Mouse (Mus musculus) liver, embryonic 15.5 days (tissue): ENCODE results near the gene Kcna3. TPM values are rescaled to one million over a fixed set of nuclear protein-coding genes. Genes with fewer than 3 reads are reported as not detected.

Source experiments
- ATAC-seq: fragments of 200-750 bp; cut with Nextera tagmentation; 2 replicates; pipeline ENCODE4 v1.8.0; 2017; ENCODE audit warnings: moderate number of reproducible peaks, mild to moderate bottlenecking, moderate library complexity; ENCODE audit not compliant: insufficient read depth
- H3K27ac ChIP-seq: fragments of 300-500 bp; sonication (generic); replicated peaks from 2 replicates; pipeline ENCODE4 v1.5.1; 2015; ENCODE audit warnings: mild to moderate bottlenecking, inconsistent platforms
- H3K27me3 ChIP-seq: fragments of 300-500 bp; sonication (generic); 2 replicates; pipeline ENCODE4 v1.6.1; 2015; ENCODE audit warnings: mild to moderate bottlenecking, inconsistent platforms
- H3K36me3 ChIP-seq: fragments of 300-500 bp; sonication (generic); replicated peaks from 2 replicates; pipeline ENCODE4 v1.6.1; 2015; ENCODE audit warnings: moderate library complexity, mild to moderate bottlenecking, inconsistent platforms
- H3K4me1 ChIP-seq: fragments of 300-500 bp; sonication (generic); replicated peaks from 2 replicates; pipeline ENCODE4 v1.6.1; 2015; ENCODE audit warnings: inconsistent platforms
- H3K4me2 ChIP-seq: fragments of 300-500 bp; sonication (generic); 2 replicates; pipeline ENCODE4 v1.6.1; 2015; ENCODE audit warnings: moderate library complexity, mild to moderate bottlenecking, inconsistent platforms
- H3K4me3 ChIP-seq: fragments of 300-500 bp; sonication (generic); replicated peaks from 2 replicates; pipeline ENCODE4 v1.5.1; 2015; ENCODE audit warnings: mild to moderate bottlenecking, inconsistent platforms
- H3K9ac ChIP-seq: fragments of 300-500 bp; sonication (generic); 2 replicates; pipeline ENCODE4 v1.6.1; 2015; ENCODE audit warnings: moderate library complexity, mild to moderate bottlenecking, inconsistent platforms
- H3K9me3 ChIP-seq: fragments of 300-500 bp; sonication (generic); replicated peaks from 2 replicates; pipeline ENCODE4 v1.6.1; 2016; ENCODE audit warnings: inconsistent platforms
- WGBS: fragments of 180-500 bp; shearing (Covaris S2); methylation state at CpG from one replicate; pipeline ENCODE4 v1.1.7; 2015; ENCODE audit warnings: mixed read lengths; ENCODE audit not compliant: insufficient replicate concordance; 5-methylcytosine and 5-hydroxymethylcytosine counted together
- polyA plus RNA-seq: library from polyadenylated mRNA; unstranded; fragments of >200 nt; fragmentation: Nextera tagmentation; extraction: Ambion mirVana; gene quantifications from 2 replicates; pipeline ENCODE4 v1.2.1, GENCODE M21; 2015

The Kcna3 gene
- polyA plus RNA-seq, 1 experiment from 2014 or later = 1.1 TPM

DNA sequence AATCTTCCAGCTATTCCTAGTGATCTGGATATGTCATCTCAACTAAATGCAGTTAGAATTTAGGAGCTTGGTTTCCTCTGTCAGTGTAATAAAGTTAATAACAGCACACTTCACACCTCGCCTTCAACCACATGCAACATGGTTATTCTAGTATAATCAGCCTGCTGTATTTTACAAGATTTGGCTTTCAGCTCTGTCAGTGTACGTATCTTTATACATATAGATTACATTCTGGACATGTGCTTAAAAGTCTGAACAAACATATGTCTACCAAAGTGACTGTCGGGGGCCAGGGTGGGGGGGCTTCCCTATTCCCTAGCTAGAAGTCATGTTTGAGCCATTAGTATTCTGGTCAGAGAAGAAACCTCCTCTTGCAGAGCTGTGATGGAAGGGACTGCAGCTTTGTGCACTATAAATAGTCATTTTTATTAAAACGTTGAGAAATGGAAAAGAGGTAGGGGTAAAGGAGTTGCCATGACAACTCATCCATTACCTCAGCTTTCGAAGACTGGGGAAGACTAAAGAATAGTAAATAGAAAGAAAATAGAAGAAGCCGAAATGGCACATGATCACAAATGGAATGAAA is 29.6 kb downstream of the Kcna3 start:
- Histone ChIP-seq H3K27me3 (no peaks in the 10 kb centered on the region), H3K9me3 (no peaks in the 10 kb centered on the region), H3K4me2 (no peak overlapping the region), H3K4me3 (no peak overlapping the region), H3K27ac (no peak overlapping the region), H3K36me3 (no peaks in the 10 kb centered on the region), H3K9ac (no peak overlapping the region), H3K4me1 (no peaks in the 10 kb centered on the region)
- ATAC-seq = no peak
- WGBS = 50% methylated on average over 6 of the region's 6 CpGs

DNA sequence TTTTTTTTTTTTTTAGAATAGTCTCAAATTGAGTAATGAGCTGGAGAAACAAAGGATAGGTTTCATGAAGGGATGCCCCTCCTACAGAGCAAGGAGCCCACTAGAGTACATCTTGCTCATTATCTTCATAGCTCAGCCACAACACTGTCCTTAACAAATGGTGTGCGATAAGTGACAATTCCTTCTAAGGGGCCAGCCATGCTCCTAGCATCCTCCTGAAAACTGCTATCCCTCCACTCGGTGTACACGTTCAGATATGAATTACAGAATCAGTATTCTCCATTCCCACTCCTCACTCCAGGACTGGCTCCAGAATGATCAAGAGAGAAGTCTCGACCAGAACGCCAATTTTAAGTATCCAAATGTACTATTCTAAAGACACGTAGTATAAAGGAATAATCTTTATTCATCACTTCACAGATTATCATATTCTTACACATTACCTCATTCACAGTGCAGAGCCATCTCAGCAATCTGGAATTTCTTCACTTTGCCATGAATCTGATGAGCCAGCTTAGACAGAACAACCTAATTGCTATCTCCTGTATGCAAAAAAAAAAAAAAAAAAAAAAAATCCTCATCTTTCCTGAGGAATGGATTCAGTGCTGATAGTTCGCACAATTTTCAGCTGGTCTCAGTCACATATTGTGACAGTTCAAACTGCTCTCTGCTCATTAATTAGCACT is 30.3 kb downstream of the Kcna3 start:
- Histone ChIP-seq H3K9me3 (no peaks in the 10 kb centered on the region), H3K4me3 (no peak overlapping the region), H3K27ac (no peak overlapping the region), H3K36me3 (no peaks in the 10 kb centered on the region), H3K27me3 (no peaks in the 10 kb centered on the region), H3K4me1 (no peaks in the 10 kb centered on the region), H3K4me2 (no peak overlapping the region), H3K9ac (no peak overlapping the region)
- ATAC-seq = no peak
- WGBS = 63% methylated on average over 7 of the region's 7 CpGs

DNA sequence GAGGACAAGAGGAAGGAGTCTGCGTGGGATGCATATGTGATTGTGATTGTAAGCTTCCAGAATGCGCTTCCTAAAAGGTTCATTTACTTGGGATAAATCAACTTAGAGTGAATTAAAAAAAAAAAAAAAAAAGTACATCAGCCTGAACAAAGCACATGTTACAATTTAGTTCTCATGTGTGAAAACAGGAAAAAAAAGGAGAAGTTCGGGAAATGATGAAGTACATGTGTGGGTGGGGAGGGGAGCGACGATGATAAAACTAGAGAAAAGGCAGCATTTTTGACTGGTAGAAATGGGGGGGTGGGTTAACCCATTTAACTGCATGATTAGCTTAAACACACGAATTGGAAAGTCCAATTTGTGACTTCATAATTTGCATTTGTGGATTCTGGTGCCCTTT is 31.3 kb downstream of the Kcna3 start:
- Histone ChIP-seq H3K4me2 (no peak overlapping the region), H3K9me3 (no peaks in the 10 kb centered on the region), H3K4me3 (no peak overlapping the region), H3K9ac (no peak overlapping the region), H3K27me3 (no peaks in the 10 kb centered on the region), H3K4me1 (no peaks in the 10 kb centered on the region), H3K36me3 (no peaks in the 10 kb centered on the region), H3K27ac (no peak overlapping the region)
- no peak for ATAC-seq
- 30% methylated on average over 6 of the region's 6 CpGs for WGBS

- no peak for ATAC-seq
- H3K4me1 ChIP-seq = no peaks in the 10 kb centered on the region
- H3K9ac ChIP-seq = no peak overlapping the region
- no peaks in the 10 kb centered on the region for H3K9me3 ChIP-seq
- H3K27ac ChIP-seq = no peak overlapping the region
- no peaks in the 10 kb centered on the region for H3K27me3 ChIP-seq
- WGBS = 46% methylated on average over 2 of the region's 2 CpGs
- H3K4me2 ChIP-seq = no peak overlapping the region
- H3K4me3 ChIP-seq = no peak overlapping the region
- no peaks in the 10 kb centered on the region for H3K36me3 ChIP-seq
Observed at GRCm38 (mm10) chr3:107073863-107074262, 37.9 kb downstream of the Kcna3 start.

DNA sequence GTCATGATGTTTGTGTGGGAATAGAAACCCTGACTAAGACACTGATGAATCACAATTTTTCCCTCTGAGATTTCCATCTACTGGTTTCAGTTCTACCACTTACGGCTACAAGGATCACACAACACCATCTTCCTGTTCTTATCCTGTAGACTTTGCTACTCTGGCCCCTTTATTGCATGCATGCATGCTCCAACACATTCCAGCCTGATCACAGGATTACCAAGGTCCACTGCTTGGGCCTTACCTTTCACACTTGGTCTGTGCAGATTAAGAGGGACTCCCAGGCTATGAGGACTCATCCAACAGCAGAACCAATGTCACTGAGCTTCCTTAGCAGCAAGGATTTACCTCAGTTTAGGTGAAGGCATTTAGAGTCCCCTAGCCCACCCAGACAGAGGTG is 39.7 kb downstream of the Kcna3 start:
- H3K9ac ChIP-seq = no peak overlapping the region
- no peaks in the 10 kb centered on the region for H3K27me3 ChIP-seq
- no peaks in the 10 kb centered on the region for H3K36me3 ChIP-seq
- H3K4me1 ChIP-seq = no peaks in the 10 kb centered on the region
- no peak overlapping the region for H3K27ac ChIP-seq
- 72% methylated on average over 1 of the region's 1 CpGs for WGBS
- no peaks in the 10 kb centered on the region for H3K9me3 ChIP-seq
- H3K4me2 ChIP-seq = no peak overlapping the region
- ATAC-seq = no peak
- no peak overlapping the region for H3K4me3 ChIP-seq

GRCm38 (mm10) chr3:107076658-107077057 is 40.7 kb downstream of the Kcna3 start:
- ATAC-seq = no peak
- WGBS = 48% methylated on average over 3 of the region's 3 CpGs
- Histone ChIP-seq H3K4me3 (no peak overlapping the region), H3K9ac (no peak overlapping the region), H3K27ac (no peak overlapping the region), H3K9me3 (no peaks in the 10 kb centered on the region), H3K27me3 (no peaks in the 10 kb centered on the region), H3K4me1 (no peaks in the 10 kb centered on the region), H3K4me2 (no peak overlapping the region), H3K36me3 (no peaks in the 10 kb centered on the region)

DNA sequence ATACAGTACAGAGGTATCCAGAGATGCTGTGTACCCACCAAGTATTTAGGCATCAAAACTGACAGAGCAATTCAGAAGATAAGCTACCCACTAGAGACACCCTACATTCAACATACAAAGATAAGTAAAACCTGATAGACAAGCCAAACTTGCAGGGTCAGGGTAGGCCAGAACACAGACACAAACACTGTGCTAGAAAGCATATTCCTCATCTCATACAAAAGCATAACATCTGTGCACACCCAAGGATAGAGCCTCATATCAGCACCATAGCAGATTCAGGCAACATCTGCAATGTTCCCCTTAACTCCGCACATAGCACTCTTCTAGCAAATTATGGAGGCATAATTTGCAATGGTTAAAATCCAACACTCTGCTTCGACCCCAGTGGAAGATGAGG is 41.1 kb downstream of the Kcna3 start:
- no peaks in the 10 kb centered on the region for H3K27me3 ChIP-seq
- no peaks in the 10 kb centered on the region for H3K4me1 ChIP-seq
- H3K4me2 ChIP-seq = no peak overlapping the region
- WGBS = 55% methylated on average over 2 of the region's 2 CpGs
- H3K36me3 ChIP-seq = no peaks in the 10 kb centered on the region
- no peak for ATAC-seq
- H3K9ac ChIP-seq = no peak overlapping the region
- no peak overlapping the region for H3K27ac ChIP-seq
- H3K9me3 ChIP-seq = no peaks in the 10 kb centered on the region
- no peak overlapping the region for H3K4me3 ChIP-seq

DNA sequence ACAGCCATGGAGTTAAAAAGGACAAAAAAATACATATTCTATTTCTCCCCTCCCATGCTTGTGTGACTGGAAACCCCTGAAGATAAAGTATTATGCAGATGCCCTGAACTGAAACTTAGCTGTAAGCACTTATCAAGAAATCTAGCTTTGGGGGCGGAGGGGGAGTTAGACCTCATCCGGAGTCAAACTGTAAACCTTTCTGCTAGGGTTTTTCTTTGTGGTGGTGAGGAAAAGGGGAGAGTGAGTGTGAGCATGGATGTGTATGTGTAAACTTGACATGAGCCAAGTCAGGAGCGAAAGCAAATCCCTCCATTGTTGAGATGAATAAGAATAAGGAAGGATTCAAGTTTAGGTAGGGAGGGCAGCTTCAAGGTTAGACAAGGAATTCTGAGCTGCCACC is 44.8 kb downstream of the Kcna3 start:
- no peaks in the 10 kb centered on the region for H3K9me3 ChIP-seq
- H3K36me3 ChIP-seq = no peaks in the 10 kb centered on the region
- 39% methylated on average over 3 of the region's 3 CpGs for WGBS
- H3K4me2 ChIP-seq = no peak overlapping the region
- H3K4me3 ChIP-seq = no peak overlapping the region
- no peak overlapping the region for H3K9ac ChIP-seq
- H3K4me1 ChIP-seq = no peaks in the 10 kb centered on the region
- H3K27me3 ChIP-seq = no peaks in the 10 kb centered on the region
- ATAC-seq = no peak
- H3K27ac ChIP-seq = no peak overlapping the region

DNA sequence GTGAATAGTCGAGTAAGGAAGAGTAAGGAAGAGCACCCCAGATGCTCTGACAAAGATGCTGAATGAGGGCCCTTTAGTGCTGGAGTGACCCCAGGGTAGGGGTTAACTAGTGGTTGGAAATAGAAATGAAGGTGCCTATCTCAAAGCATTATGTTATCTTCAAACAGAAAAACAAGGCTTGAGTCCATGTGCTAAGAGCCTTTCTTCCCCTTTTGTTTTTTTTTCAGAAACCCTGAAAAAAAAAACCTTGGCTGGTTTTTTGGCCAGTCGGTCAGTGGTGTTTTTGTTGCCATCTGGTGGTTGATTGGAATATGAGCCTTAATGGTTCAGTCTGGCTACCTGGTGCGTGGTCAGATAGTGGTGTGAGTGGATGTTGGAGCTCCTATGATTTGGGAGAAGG is 45.3 kb downstream of the Kcna3 start:
- Histone ChIP-seq H3K9ac (no peak overlapping the region), H3K4me1 (no peaks in the 10 kb centered on the region), H3K27ac (no peak overlapping the region), H3K9me3 (no peaks in the 10 kb centered on the region), H3K27me3 (no peaks in the 10 kb centered on the region), H3K36me3 (no peaks in the 10 kb centered on the region), H3K4me3 (no peak overlapping the region), H3K4me2 (no peak overlapping the region)
- WGBS = 20% methylated on average over 3 of the region's 3 CpGs
- no peak for ATAC-seq

DNA sequence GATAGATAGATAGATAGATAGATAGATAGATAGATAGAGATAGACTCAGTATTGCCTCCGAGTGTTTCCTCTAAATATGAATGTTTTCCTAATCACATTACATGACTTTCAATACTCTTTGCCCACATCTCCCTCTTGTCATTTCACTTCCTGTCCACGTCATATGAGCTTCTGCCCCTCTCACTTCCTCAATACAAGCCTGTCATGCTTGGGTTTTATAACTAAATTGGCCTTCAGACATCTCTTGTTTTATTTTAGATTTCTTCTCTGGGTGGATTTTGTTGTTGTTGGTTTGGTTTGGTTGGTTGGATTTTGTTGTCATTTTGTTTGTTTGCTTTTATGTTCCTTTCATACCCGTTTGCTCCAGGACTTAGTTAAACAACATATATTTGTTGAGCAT is 48.6 kb downstream of the Kcna3 start:
- 39% methylated on average over 3 of the region's 3 CpGs for WGBS
- no peak overlapping the region for H3K4me3 ChIP-seq

DNA sequence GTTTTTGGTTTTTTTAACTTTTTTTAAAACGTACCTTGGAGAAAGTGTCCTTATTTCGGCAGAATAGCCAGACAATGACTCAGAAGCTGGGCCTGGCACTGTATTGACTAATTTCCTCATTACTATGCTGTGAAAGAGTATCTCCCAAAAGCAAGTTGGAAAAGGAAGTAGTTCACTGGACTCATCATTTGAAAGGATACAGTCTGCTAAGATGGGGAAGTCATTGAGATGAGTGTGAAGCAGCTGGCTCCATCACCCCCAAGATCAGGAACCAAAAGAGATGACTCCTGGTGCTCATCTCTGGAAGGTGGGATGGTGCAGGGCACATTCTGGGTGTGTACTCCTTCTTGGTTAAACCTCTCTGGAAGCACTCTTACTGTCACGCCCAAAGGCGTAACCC is 51.4 kb downstream of the Kcna3 start:
- Histone ChIP-seq H3K4me1 (no peaks in the 10 kb centered on the region), H3K27ac (no peak overlapping the region), H3K9ac (no peak overlapping the region), H3K9me3 (no peaks in the 10 kb centered on the region), H3K27me3 (no peaks in the 10 kb centered on the region), H3K36me3 (no peaks in the 10 kb centered on the region), H3K4me2 (no peak overlapping the region), H3K4me3 (no peak overlapping the region)
- ATAC-seq = no peak
- 61% methylated on average over 4 of the region's 4 CpGs for WGBS

More for the DNA sequence above, 48.6 kb downstream of the Kcna3 start:
- no peaks in the 10 kb centered on the region for H3K9me3 ChIP-seq
- ATAC-seq = no peak
- no peak overlapping the region for H3K4me2 ChIP-seq
- no peak overlapping the region for H3K9ac ChIP-seq
- H3K4me1 ChIP-seq = no peaks in the 10 kb centered on the region
- no peaks in the 10 kb centered on the region for H3K36me3 ChIP-seq
- no peak overlapping the region for H3K27ac ChIP-seq
- H3K27me3 ChIP-seq = no peaks in the 10 kb centered on the region
